Mouse (Mus musculus): ENCODE data around the gene Slc25a21.

GRCm38 (mm10) chr12:57068607-57069006 lies 128.7 kb downstream of the Slc25a21 start:
- no peak for TF ChIP-seq CTCF (IDR thresholded peaks at IDR 0.05; ENCODE audit: low read depth, low read length)
- no peak for TF ChIP-seq POLR2A (IDR thresholded peaks at IDR 0.05; ENCODE audit: extremely low read depth, insufficient read depth, low read length)
